Mouse (Mus musculus) thymus, postnatal 14 days (tissue): ENCODE measurements around the gene Hmgb1.
"Not testable (repeated sequence)": the region's sequence is repeated elsewhere in the genome, so short reads cannot be mapped to it uniquely, and the experiment has no call there.

Experiments used
- DNase-seq: peaks from one replicate; pipeline ENCODE4 v3.0.0; 2021

Hmgb1 gene

DNA sequence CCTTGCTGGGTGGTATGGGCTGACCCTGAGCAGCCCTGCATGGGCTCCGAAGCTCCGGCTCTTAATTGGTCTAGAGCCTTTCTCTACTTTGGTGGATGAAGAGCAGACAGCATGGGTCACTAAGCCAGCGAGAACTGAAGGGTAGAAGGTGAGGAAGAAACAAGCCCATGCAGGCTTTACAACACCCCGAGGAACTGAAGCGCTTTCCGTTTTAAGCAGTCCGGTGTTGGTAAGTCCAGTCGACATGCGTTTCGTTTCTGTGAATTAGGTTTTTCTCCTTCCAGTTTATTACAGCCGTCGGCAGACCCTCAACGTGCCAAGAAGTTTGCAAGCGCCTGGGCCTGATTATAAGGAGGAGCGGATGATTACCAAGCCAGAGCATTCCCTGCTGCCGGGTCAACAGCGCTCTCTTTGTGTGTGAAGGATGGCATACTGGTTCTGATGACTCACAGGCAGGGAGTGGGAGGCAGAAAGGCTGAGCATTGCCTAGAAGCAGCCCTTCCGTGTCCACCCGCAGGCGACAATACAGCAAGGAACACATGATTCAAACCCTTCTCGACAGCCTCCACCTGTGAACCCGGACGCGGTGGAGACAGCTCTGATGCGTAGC is 40.4 kb downstream of the Hmgb1 start:
- DNase-seq, result no peak

DNA sequence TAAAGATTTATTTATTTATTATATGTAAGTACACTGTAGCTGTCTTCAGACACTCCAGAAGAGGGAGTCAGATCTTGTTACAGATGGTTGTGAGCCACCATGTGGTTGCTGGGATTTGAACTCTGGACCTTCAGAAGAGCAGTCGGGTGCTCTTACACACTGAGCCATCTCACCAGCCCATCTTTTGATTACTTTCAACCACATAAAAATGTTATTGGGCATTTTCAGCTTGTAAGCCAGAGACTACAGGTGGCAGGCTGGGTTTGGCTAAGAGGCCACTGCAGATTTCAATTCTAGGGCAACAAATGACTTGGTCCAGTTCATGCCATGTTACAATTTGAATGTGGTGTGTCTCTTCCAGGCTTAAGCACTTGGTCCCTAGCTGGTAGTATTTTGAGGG is 43.1 kb downstream of the Hmgb1 start:
- not testable (repeated sequence) for DNase-seq

GRCm38 (mm10) chr5:149140336-149140735 is 44.0 kb downstream of the Hmgb1 start:
- DNase-seq, result no peak

DNA sequence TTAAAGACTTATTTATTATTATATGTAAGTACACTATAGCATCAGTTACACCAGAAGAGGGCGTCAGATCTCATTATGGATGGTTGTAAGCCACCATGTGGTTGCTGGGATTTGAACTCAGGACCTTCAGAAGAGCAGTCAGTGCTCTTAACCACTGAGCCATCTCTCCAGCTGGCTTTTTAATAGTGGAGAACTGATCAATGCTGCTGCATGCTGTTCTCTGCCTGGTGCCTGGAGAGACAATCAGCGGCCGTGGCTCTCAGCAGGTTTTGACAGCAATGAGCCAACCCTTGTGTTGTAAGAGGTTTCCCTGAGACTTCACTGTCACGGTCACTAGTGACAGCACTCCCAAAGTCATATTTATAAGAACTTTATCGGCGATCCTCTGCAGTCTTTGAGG is 46.2 kb downstream of the Hmgb1 start:
- DNase-seq, result not testable (repeated sequence)

DNA sequence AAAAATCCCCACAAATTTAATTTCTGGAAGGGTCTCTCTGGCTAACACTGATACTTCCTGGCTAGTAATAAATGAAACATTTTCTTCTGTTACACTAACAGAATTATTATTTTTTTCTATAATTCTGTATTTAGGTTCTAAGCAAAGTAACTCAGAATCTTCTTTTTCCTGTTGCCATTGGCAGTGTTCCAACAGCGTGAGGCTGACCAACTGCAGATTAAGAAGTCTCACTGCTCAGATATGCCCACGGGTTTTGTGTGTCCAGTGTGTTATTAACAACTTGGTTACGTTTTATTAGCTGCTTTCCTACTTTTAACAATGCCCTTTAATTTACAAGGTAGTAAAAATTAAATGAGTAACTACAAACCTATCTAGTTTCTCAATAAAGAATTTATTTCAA is 46.8 kb downstream of the Hmgb1 start:
- DNase-seq, result no peak

GRCm38 (mm10) chr5:149136933-149137365 is 47.3 kb downstream of the Hmgb1 start:
- peak; percentile 72 for DNase-seq

GRCm38 (mm10) chr5:149135455-149136354 is 48.6 kb downstream of the Hmgb1 start:
- DNase-seq, result no peak

GRCm38 (mm10) chr5:149134751-149135454 is 49.4 kb downstream of the Hmgb1 start:
- DNase-seq, result peak; percentile 78

DNA sequence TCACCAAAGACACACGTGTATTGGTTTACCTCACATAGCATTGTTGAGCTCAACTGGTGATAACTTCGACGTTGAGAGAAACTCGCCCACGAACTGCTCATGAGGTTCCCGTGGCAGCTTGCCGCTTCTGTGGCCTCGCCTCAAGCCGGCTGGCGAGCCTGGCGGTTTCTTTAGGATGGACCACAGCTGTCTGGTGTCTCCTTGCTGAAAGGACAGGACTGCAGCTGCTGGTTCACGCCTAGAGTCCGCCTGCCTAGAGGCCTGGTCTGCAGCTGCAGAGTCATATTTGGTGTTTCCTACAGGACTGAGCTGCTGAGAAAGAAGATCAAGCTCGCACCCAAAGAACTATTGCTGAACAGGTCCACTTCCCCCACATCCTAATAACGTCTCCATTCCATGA is 55.8 kb downstream of the Hmgb1 start:
- DNase-seq, result no peak

DNA sequence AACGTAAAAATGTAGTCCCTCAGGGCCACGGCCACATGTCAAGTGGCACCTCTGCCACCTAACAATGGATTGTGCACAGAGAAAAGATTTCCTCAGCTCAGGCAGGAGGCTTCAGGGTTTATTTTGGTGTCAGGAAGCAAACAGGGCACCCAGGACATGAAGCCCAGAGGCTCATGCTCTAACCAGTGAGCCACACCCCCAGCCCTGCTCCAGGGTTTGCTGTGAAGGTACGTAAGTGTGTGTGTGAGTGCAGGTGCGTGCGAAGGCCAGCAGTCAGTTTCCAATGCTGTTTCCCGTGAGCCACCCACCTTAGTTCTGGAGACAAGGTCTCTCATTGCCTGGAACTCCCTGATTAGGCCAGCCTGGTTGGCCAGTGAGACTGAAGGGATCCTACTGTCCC is 60.5 kb downstream of the Hmgb1 start:
- DNase-seq, result peak; percentile 66

- DNase-seq, result peak; percentile 54
Observed at GRCm38 (mm10) chr5:149119341-149119881, 64.9 kb downstream of the Hmgb1 start.

DNA sequence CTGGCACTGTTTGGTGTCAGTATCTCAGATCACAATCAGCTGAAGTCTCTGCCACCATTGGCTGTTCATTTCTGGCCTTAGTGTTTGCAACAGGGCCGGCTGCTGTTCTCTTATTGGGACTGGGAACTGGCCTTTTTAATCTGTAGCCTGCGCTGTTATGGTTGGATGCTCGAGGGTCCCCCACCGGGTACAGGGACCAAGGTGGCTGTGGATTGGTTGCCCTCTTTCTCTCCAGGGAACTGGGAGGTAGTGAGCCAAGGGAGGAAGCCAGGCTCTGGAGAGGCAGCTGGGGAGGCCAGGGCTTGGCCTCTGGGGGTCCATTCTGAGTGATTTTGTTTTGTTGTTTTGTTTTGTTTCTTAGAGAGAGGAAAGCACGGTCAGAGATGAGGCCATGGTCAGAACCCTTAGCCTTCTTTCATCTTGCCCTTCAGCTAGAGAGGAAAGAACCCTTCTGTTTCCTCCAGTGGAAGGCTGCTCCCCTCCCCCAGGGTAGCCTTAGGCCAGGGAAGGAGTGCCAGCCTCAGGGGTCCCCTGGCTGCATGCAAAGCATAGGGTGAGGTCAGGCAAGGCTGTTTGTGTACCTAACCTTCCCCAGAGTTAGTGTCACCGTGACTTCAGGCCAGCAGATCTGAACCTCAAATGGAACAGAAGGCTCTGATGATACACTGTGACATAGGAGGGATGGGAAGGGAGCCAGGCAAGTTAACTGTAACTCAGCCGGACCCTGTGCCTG is 66.3 kb downstream of the Hmgb1 start:
- peak; percentile 43 for DNase-seq

DNA sequence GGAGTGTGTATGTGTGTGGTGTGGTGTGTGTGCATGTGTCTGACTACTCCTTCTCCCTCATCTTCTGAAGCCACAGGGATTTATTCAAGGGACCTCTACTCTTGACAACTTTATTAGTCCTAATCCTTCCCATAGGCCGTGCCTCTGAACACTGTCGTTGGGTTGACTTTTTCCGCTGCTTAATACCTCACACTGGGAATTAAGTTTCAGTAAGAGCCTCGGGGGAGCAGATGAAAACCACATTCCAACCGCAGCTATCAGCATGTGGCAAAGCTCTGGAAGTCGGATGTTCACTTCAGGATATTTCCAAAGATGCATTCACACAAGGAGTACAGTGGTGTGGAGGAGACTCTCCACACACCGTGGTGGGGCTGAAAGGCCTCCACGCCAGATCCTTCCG is 69.7 kb downstream of the Hmgb1 start:
- DNase-seq, result no peak

- DNase-seq, result no peak
Observed at GRCm38 (mm10) chr5:149114034-149114433, 70.3 kb downstream of the Hmgb1 start.

GRCm38 (mm10) chr5:149113439-149113838 is 70.8 kb downstream of the Hmgb1 start:
- DNase-seq, result no peak

DNA sequence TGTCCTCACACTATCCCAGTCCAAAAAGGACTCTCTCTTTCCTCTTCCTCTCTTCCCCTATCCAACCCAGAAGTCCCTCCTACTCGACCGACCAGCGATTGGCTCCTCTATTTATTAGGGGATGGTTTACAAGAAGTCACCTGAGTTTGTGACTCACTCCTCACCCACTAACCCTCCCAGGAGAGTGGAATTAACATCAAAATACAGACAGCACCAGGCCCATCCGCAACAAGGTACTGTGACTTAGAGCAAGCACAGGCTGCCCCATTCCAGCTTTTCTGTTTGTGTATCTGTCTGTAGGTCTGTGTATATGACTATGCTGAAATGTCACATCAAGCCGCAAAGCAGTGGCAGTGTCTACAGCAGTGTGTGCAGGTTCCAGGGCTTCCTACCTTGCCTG is 71.7 kb downstream of the Hmgb1 start:
- no peak for DNase-seq

DNA sequence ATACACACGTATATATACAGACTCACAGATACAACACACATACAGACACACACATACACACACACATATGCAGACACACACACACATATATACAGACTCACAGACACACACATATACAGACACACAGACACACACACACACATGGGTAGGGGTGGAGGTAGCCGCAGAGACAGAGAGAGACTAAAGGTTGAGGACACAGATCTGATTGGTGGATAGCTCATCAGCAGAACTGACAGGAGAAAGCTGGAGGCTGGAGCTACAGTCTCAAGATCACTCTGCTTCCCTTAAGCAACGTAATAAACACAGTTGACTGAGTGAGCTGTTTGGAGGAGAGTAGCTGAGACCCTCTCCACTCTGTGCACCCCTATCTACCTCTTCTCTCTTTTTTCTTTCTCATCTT is 75.1 kb downstream of the Hmgb1 start:
- no peak for DNase-seq

GRCm38 (mm10) chr5:149108178-149108577 is 76.1 kb downstream of the Hmgb1 start:
- no peak for DNase-seq

- no peak for DNase-seq
Observed at GRCm38 (mm10) chr5:149107566-149107965, 76.7 kb downstream of the Hmgb1 start.

DNA sequence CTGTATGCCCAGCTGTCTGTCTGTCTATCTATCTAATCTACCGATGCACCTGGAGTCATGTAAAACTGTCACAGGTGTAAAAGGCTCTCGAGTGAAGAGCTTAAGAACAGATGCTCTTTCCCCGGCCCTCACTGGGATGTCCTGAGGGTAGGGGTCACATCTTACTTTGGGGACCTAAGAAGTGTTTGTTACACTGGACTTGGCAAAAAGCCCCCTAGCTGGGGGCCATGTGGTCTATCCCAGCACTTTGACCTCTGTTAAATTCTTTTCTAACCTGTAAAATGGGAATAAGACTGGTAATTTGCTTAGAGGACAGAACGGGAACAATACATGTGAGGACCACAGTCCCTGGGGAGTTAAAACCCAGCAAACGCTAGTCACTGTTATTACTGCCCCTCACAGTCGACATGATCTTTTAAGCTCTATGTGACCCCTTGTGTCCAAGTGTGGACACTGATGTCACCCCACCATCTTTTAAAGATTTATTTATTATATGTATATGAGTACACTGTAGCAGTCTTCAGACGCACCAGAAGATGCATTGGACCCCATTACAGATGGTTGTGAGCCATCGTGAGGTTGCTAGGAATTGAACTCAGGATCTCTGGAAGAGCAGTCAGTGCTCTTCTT is 80.1 kb downstream of the Hmgb1 start:
- no peak for DNase-seq

DNA sequence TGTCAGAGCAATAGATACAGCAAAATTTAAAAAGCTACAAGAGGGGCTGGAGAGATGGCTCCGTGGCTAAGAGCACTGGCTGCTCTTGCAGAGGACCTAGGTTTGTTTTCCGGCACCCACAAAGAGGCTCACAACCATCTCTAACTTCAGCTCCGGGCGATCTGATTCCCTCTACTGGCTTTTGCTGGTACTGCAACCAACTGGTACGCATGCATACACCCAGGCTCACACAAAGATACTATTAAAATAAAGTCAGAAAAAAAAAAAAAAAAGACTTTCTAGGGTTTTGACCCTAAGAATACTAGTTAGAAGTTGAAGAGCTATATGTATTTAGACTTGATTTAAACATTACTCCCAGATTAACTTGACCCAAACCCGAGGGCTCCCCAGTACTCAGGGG is 82.4 kb downstream of the Hmgb1 start:
- no peak for DNase-seq

- DNase-seq, result no peak
Observed at GRCm38 (mm10) chr5:149100091-149100490, 84.2 kb downstream of the Hmgb1 start.
